Mouse (Mus musculus) adrenal gland, adult 2 months (tissue): Measurements from ENCODE around the gene Tomm34. TPM values are rescaled to one million over a fixed set of nuclear protein-coding genes. Genes with fewer than 3 reads are reported as not detected.

Source experiments
- DNase-seq: peaks from one replicate; pipeline ENCODE4 v3.0.0; 2021
- long read RNA-seq: library from polyadenylated mRNA; stranded (forward); transcript quantifications from one replicate; pipeline ENCODE4 v2.0.0, GENCODE M21; 2021
- polyA plus RNA-seq: library from polyadenylated mRNA; depleted of rRNA; stranded (reverse); fragments of >200 nt; gene quantifications from 2 replicates; pipeline ENCODE4 v1.2.3, GENCODE M21; 2012; rRNA removed
- total RNA-seq, 2 experiments: library from RNA; stranded (reverse); gene quantifications; 2 replicates each; pipeline ENCODE4 v1.2.3; 2021

The Tomm34 gene
- total RNA-seq (10 to 100 TPM; 35.1 to 59.8 TPM), polyA plus RNA-seq (66.0 and 72.2 TPM in 2 replicates)
- long read RNA-seq, transcript Tomm34-202 (7 exons, 1,923 nt) = major isoform, 35 of 42 reads
- long read RNA-seq, partial matches to known transcripts = 2 of 42 reads
- long read RNA-seq, other reads (novel, unspliced or antisense) = 2 of 42 reads

GRCm38 (mm10) chr2:164070765-164071436 lies at the start of gene Tomm34:
TSS of gene Tomm34 (minus strand) at chr2:164071169.
- DNase-seq = peak; percentile 98

- no peak for DNase-seq
These were observed 48.5 kb upstream of the Tomm34 start for GRCm38 (mm10) chr2:164119503-164119902.

GRCm38 (mm10) chr2:164115531-164115930 lies 44.6 kb upstream of the Tomm34 start:
- no peak for DNase-seq

- DNase-seq = no peak
These were observed 43.1 kb upstream of the Tomm34 start for GRCm38 (mm10) chr2:164114051-164114450.

GRCm38 (mm10) chr2:164111546-164111945 lies 40.6 kb upstream of the Tomm34 start:
- DNase-seq = no peak

- no peak for DNase-seq
These were observed 37.5 kb upstream of the Tomm34 start for GRCm38 (mm10) chr2:164108501-164108900.

GRCm38 (mm10) chr2:164107125-164107874 lies 36.3 kb upstream of the Tomm34 start:
- no peak for DNase-seq

GRCm38 (mm10) chr2:164106287-164107035 lies 35.5 kb upstream of the Tomm34 start:
- no peak for DNase-seq

GRCm38 (mm10) chr2:164103501-164103900 lies 32.5 kb upstream of the Tomm34 start:
- DNase-seq = peak; percentile 39

GRCm38 (mm10) chr2:164102366-164102765 lies 31.4 kb upstream of the Tomm34 start:
- DNase-seq = no peak

- DNase-seq = no peak
These were observed 31.0 kb upstream of the Tomm34 start for GRCm38 (mm10) chr2:164101936-164102335.

- DNase-seq = no peak
These were observed 27.8 kb upstream of the Tomm34 start for GRCm38 (mm10) chr2:164098603-164099250.

GRCm38 (mm10) chr2:164094152-164094551 lies 23.2 kb upstream of the Tomm34 start:
- no peak for DNase-seq

- DNase-seq = no peak
These were observed 18.5 kb upstream of the Tomm34 start for GRCm38 (mm10) chr2:164089508-164089907.

GRCm38 (mm10) chr2:164087416-164088017 lies 16.5 kb upstream of the Tomm34 start:
- DNase-seq = no peak

GRCm38 (mm10) chr2:164084342-164084700 lies 13.4 kb upstream of the Tomm34 start:
- no peak for DNase-seq

GRCm38 (mm10) chr2:164083609-164084341 lies 12.8 kb upstream of the Tomm34 start:
- DNase-seq = no peak

- DNase-seq = no peak
These were observed 11.2 kb upstream of the Tomm34 start for GRCm38 (mm10) chr2:164082175-164082574.

GRCm38 (mm10) chr2:164081577-164081976 lies 10.6 kb upstream of the Tomm34 start:
- no peak for DNase-seq

- no peak for DNase-seq
These were observed 8.5 kb upstream of the Tomm34 start for GRCm38 (mm10) chr2:164079488-164079887.

- DNase-seq = no peak
These were observed 6.9 kb upstream of the Tomm34 start for GRCm38 (mm10) chr2:164077875-164078274.
